Mouse (Mus musculus): ENCODE measurements around the gene Arid1b. TPM values are rescaled to one million over a fixed set of nuclear protein-coding genes. Genes with fewer than 3 reads are reported as not detected.

Arid1b gene
- total and polyA plus RNA-seq, 2 experiments, result 9.7 to 11.7 TPM

GRCm38 (mm10) chr17:5395454-5396205, 401.5 kb downstream of the Arid1b start:
- 85% methylated on average over 16 of the region's 16 CpGs for WGBS
- no peak for TF ChIP-seq POLR2A (IDR thresholded peaks at IDR 0.05; ENCODE audit: extremely low read depth, insufficient read depth, low read length)
- TF ChIP-seq CTCF (IDR thresholded peaks at IDR 0.05; ENCODE audit: low read depth, low read length), result no peak
- no peak for DNase-seq (ENCODE audit: extremely low read depth, low read depth, low spot score)
- no peaks in the 10 kb centered on the region for H3K79me2 ChIP-seq (ENCODE audit: control insufficient read depth, insufficient read depth, low read length)
- H3K4me3 ChIP-seq (ENCODE audit: insufficient read depth, low read depth, low read length), result no peak overlapping the region
- H3K27me3 ChIP-seq (ENCODE audit: control insufficient read depth, insufficient read depth, low read length), result no peaks in the 10 kb centered on the region
- H3K9ac ChIP-seq (ENCODE audit: low read depth, low read length), result no peak overlapping the region
- no peak overlapping the region for H3K27ac ChIP-seq (replicated peaks; ENCODE audit: insufficient read depth, low read depth, low read length)
- no peaks in the 10 kb centered on the region for H3K4me1 ChIP-seq (ENCODE audit: control insufficient read depth, insufficient read depth, low read length)
- H3K36me3 ChIP-seq (ENCODE audit: control insufficient read depth, insufficient read depth, low read length), result no peaks in the 10 kb centered on the region

GRCm38 (mm10) chr17:5396213-5396612, 402.1 kb downstream of the Arid1b start:
- TF ChIP-seq POLR2A (IDR thresholded peaks at IDR 0.05; ENCODE audit: extremely low read depth, insufficient read depth, low read length) (no peak), CTCF (IDR thresholded peaks at IDR 0.05; ENCODE audit: low read depth, low read length) (no peak)
- Histone ChIP-seq H3K27ac (replicated peaks; ENCODE audit: insufficient read depth, low read depth, low read length) (no peak overlapping the region), H3K27me3 (ENCODE audit: control insufficient read depth, insufficient read depth, low read length) (no peaks in the 10 kb centered on the region), H3K4me3 (ENCODE audit: insufficient read depth, low read depth, low read length) (no peak overlapping the region), H3K4me1 (ENCODE audit: control insufficient read depth, insufficient read depth, low read length) (no peaks in the 10 kb centered on the region), H3K9ac (ENCODE audit: low read depth, low read length) (no peak overlapping the region), H3K36me3 (ENCODE audit: control insufficient read depth, insufficient read depth, low read length) (no peaks in the 10 kb centered on the region), H3K79me2 (ENCODE audit: control insufficient read depth, insufficient read depth, low read length) (no peaks in the 10 kb centered on the region)
- no peak for DNase-seq (ENCODE audit: extremely low read depth, low read depth, low spot score)
- WGBS, result 87% methylated on average over 5 of the region's 5 CpGs
